Mouse (Mus musculus): Measurements from ENCODE around the gene Bptf.
"Not testable (repeated sequence)": the region's sequence is repeated elsewhere in the genome, so short reads cannot be mapped to it uniquely, and the experiment has no call there.

- not testable (repeated sequence) for TF ChIP-seq MAX (IDR thresholded peaks at IDR 0.05; ENCODE audit: low read depth); REST (IDR thresholded peaks at IDR 0.05; ENCODE audit: insufficient read depth, insufficient read length); POLR2A (IDR thresholded peaks at IDR 0.05; ENCODE audit: insufficient read length, low read depth); E2F4 (IDR thresholded peaks at IDR 0.05; ENCODE audit: insufficient read depth)
Measured at GRCm38 (mm10) chr11:107143956-107144355, 12.0 kb upstream of the Bptf start.

All from myocyte (in vitro differentiated cells).